Mouse (Mus musculus) neutrophil, adult 5-6 weeks (primary cell): ENCODE data around the gene Cuedc2. TPM values are rescaled to one million over a fixed set of nuclear protein-coding genes. Genes with fewer than 3 reads are reported as not detected.

Experiments used
- ATAC-seq: fragments of 151-379, 151-347 bp; 2 replicates; pipeline ENCODE4 v1.8.0; 2017; ENCODE audit warnings: mild to moderate bottlenecking, moderate TSS enrichment; ENCODE audit not compliant: insufficient number of reproducible peaks, poor library complexity, low FRiP score, severe bottlenecking; ENCODE audit errors: extremely low read depth
- total RNA-seq: library from RNA; stranded (forward); fragments of 200-1000 nt; gene quantifications from 2 replicates; pipeline ENCODE4 v1.2.3, GENCODE M21; 2017

Cuedc2 gene
- 32.4 and 53.2 TPM in 2 replicates for total RNA-seq

DNA sequence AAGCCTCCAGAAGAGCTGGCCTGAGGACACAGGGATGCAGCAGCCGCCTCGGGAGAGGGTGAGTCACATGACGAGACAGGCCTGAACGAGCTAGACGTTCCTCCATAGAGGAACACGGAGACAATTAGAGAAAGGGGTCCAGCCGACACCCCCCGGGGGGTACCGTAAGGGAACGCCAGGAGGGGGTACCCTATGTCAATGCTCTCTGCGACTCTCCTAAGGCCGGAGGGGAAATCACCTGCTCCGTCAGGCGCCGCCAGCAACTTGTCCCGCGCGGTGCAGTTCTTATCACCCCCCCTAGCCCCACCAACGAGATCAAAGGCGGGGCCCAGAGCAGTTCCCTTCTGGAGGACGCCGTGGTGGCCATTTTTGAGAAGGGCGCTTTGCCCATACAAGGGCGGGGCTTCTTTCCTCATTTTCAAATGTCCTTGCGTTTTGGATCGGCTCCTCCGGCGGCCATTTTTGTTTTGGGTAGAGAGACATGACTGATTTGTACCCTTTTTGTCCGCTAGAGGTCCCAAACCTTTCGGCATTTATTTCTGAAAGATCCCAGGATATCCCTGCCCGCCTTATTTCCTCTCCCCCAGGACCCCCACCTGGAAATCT is at the start of gene Cuedc2:
TSS of gene Cuedc2 (minus strand) at position 372 of the 606 bp plus-strand sequence.
- ATAC-seq: peak; percentile 84

GRCm38 (mm10) chr19:46382275-46382674 is 43.8 kb upstream of the Cuedc2 start:
- ATAC-seq: no peak

- ATAC-seq: no peak
Observed at GRCm38 (mm10) chr19:46375891-46376290, 37.4 kb upstream of the Cuedc2 start.

- ATAC-seq: no peak
Observed at GRCm38 (mm10) chr19:46375489-46375888, 37.0 kb upstream of the Cuedc2 start.

GRCm38 (mm10) chr19:46374477-46375088 is 36.1 kb upstream of the Cuedc2 start:
- ATAC-seq: peak; percentile 30; the same call in 1 of the 2 replicates

DNA sequence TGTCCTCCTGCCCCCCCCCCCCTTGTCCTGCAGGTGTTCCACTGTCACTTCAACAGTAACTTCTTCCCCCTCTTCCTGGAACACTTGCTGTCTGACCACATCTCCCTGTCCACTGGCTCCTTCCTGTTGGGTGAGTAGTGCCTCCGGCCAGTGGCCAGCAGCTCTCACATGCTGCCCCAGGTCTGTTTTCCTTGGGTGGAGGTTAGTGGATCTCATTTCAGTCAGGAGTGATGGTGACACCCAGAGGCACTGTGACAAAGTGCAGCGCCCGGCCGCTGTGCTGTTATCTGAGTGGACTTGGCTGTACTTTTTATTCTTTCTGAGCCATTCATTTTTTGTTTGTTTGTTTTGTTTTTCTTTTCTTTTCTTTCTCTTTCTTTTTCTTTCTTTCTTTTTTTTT is 30.7 kb upstream of the Cuedc2 start:
- peak; percentile 80; the same call in 1 of the 2 replicates for ATAC-seq

GRCm38 (mm10) chr19:46367798-46368590 is 29.5 kb upstream of the Cuedc2 start:
- ATAC-seq: no peak

- ATAC-seq: no peak
Observed at GRCm38 (mm10) chr19:46363294-46364009, 24.9 kb upstream of the Cuedc2 start.

- no peak for ATAC-seq
Observed at GRCm38 (mm10) chr19:46362104-46362503, 23.6 kb upstream of the Cuedc2 start.

- ATAC-seq: no peak
Observed at GRCm38 (mm10) chr19:46358381-46358780, 19.9 kb upstream of the Cuedc2 start.

DNA sequence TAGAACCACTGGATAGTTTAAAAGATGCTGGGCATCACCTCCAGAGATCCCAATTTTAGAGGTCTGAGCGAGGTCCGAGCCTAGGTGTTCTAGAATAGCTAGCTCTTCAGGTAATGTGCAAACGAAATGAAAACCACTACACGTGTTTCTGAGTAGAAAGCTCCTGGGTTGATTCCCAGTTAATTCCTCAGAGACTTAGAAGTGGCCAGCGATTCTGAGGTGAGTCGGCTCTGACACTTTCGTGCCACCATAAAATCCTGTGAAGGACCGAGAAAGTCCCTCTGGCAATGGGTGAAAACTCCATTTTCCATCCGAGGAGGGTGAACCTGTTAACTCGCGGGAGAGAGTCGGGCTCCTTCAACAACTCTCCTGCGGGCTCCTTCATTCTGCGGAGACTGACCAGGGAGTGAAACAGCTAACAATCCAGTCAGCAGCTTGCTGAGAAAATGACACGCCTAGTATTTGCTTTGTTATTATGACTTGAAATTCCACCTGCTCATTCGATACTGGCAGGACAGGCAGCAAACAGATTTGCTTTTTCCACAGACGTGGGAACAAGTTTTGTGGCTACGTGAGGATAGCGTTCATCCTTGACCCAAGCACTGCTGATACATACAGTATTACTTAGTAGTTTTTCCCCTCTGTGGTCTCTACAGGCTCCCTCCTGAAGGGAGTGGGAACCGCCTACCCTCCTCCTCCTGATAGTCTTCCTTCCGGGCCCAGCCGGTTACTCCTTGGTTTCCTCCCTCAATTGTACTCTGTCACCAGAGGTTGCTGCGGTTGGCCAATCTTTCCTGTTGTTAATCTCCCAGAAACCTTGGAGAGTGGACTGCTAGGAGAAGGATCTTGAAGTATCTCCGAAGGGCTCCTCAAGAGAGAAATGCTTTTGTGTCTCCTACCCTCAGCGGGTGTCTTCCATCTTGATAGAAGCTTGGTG is 19.1 kb upstream of the Cuedc2 start:
- ATAC-seq: no peak

DNA sequence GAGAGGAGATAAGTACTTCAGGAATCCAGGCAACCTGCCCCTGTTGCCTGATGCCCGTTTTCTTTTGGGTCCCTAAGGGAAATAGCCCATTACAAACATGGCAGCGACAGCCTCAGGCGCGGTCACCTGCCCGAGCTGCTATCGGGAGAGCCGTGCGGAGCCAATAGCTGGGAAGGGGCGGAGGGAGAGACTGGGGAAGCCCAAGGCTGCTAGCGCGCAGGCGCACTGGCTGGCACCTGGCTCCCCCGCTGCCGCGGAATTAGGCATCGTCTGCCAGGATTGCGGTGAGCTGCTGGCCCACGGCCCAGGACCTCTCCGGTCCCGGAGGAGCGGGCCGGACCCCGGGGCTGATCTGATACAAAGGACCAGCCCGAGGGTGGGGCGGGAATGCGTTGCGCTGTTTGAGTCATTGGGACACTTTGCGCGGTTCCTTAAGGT is 18.2 kb upstream of the Cuedc2 start:
- ATAC-seq: peak; percentile 74

DNA sequence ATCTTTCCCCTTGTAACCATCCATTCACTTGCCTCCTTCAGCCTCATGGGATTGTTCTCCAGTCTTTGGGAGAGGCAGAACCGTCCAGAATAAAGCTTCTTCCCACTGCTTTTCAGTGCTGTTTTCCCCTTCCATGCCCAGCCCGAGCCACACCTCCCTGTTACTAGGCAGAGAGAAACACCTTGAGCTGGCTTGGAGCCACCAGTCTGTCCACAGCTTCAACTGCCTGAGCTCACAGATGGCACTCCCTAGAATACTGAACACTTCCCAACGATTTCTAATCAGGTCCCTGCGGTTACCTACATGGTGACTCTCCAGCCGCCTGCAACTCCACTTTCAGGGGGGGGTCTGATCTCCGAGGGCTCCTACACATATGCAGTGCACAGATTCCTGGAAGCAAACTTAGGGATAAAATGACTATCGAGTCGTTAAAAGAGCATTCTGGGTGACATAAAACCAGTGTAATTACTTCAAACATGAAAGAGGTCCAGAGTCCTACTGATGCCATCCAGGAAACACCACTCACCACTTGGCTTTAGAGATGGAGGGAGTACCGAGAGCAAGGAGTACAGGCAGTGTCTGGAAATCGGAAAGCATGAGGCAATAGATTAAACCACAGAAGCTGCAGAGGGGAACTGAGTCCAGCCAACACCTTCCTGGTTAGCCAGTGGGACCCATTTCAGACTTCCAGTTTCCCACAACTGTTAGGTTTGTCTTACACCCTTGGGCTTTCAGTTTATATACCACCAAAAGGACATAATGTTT is 11.8 kb upstream of the Cuedc2 start, which contains the start of gene 2310034G01Rik:
TSS of gene 2310034G01Rik (minus strand) at position 135 of the 765 bp plus-strand sequence.
- no peak for ATAC-seq

DNA sequence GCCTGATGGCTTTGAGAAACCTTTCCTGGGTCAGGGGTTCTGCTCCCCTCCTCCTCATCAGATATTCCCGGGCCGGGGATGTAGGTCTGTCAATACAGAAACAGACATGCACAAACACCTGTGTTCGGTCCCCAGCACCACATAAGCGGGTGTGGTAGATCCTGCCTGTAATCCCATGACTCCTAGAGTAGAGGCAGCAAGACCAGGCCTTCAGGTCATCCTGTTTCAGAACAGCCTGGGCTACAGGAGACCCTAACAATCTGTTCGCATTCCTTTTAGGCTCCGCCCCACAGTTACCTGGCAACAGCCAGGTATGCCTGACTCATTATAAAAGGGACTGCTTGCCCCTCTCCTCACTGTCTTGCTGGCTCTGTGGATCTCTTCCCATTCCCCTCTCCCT is 11.0 kb upstream of the Cuedc2 start:
- ATAC-seq: no peak

- ATAC-seq: peak; percentile 62
Observed at GRCm38 (mm10) chr19:46348761-46349458, 10.4 kb upstream of the Cuedc2 start.

DNA sequence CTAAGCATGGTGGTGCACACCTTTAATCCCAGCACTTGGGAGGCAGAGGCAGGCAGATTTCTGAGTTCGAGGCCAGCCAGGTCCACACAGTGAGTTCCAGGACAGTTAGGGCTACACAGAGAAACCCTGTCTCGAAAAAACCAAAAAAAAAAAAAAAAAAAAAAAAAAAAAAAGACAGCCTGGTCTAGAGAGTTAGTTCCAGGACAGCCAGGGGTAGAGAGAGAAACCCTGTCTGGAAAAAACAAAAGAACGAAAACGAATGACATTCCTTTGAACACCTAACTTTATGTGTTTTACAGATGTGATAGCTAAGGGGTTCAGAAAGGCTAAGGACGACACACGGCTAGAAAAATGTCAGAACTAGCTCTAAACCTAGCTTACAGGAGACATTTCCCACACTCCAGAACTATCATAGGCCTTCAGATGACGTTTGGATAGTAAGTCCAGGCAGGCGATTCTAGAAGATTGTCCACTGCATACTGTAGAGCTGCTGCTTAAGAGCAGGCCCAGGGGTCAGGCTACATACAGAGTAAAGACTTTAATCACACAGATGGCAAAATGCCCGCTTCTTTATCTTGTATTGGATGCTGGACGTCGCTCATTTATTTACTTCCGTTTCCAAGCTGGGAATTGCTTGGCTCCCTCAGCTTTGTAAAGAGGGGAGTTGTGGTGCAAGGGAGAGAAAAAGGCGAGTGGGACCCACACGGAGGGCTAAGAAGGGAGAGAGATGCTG is 9.6 kb upstream of the Cuedc2 start:
- ATAC-seq: no peak
